Mouse (Mus musculus): ENCODE data around the gene Agrp.
A peak's percentile ranks its signal among the peaks of the same experiment; 100 is the strongest.

Agrp gene

GRCm38 (mm10) chr8:105623118-105623517, 14.1 kb downstream of the Agrp start:
- DNase-seq (ENCODE audit: low read depth in 1 of 2, low spot score in 2 of 2), result no peak

- DNase-seq (ENCODE audit: low read depth in 1 of 2, low spot score in 2 of 2), result peak; percentile 71 to 87
These were observed 14.7 kb downstream of the Agrp start for GRCm38 (mm10) chr8:105622421-105622920.

GRCm38 (mm10) chr8:105621841-105622240, 15.4 kb downstream of the Agrp start:
- DNase-seq (ENCODE audit: low read depth in 1 of 2, low spot score in 2 of 2), result no peak

GRCm38 (mm10) chr8:105620946-105621720, 16.1 kb downstream of the Agrp start:
- no peak for DNase-seq (ENCODE audit: low read depth in 1 of 2, low spot score in 2 of 2)

GRCm38 (mm10) chr8:105620211-105620610, 17.0 kb downstream of the Agrp start:
- no peak for DNase-seq (ENCODE audit: low read depth in 1 of 2, low spot score in 2 of 2)

- no peak for DNase-seq (ENCODE audit: low read depth in 1 of 2, low spot score in 2 of 2)
These were observed 18.2 kb downstream of the Agrp start for GRCm38 (mm10) chr8:105618892-105619591.

GRCm38 (mm10) chr8:105618279-105618634, 18.9 kb downstream of the Agrp start:
- no peak for DNase-seq (ENCODE audit: low read depth in 1 of 2, low spot score in 2 of 2)

- no peak for DNase-seq (ENCODE audit: low read depth in 1 of 2, low spot score in 2 of 2)
These were observed 19.5 kb downstream of the Agrp start for GRCm38 (mm10) chr8:105617451-105618278.

GRCm38 (mm10) chr8:105615942-105616341, 21.3 kb downstream of the Agrp start:
- no peak for DNase-seq (ENCODE audit: low read depth in 1 of 2, low spot score in 2 of 2)

- DNase-seq (ENCODE audit: low read depth in 1 of 2, low spot score in 2 of 2), result no peak
These were observed 23.2 kb downstream of the Agrp start for GRCm38 (mm10) chr8:105613830-105614511.

GRCm38 (mm10) chr8:105613037-105613436, 24.2 kb downstream of the Agrp start:
- no peak for DNase-seq (ENCODE audit: low read depth in 1 of 2, low spot score in 2 of 2)

GRCm38 (mm10) chr8:105611836-105612235, 25.4 kb downstream of the Agrp start:
- no peak for DNase-seq (ENCODE audit: low read depth in 1 of 2, low spot score in 2 of 2)

GRCm38 (mm10) chr8:105609771-105610170, 27.4 kb downstream of the Agrp start:
- no peak for DNase-seq (ENCODE audit: low read depth in 1 of 2, low spot score in 2 of 2)

GRCm38 (mm10) chr8:105609355-105609754, 27.8 kb downstream of the Agrp start:
- no peak for DNase-seq (ENCODE audit: low read depth in 1 of 2, low spot score in 2 of 2)

GRCm38 (mm10) chr8:105607684-105608083, 29.5 kb downstream of the Agrp start:
- DNase-seq (ENCODE audit: low read depth in 1 of 2, low spot score in 2 of 2), result peak in 1 of 2 experiments; percentile 47

- no peak for DNase-seq (ENCODE audit: low read depth in 1 of 2, low spot score in 2 of 2)
These were observed 30.1 kb downstream of the Agrp start for GRCm38 (mm10) chr8:105607062-105607461.

GRCm38 (mm10) chr8:105606189-105607023, 30.8 kb downstream of the Agrp start:
- no peak for DNase-seq (ENCODE audit: low read depth in 1 of 2, low spot score in 2 of 2)

GRCm38 (mm10) chr8:105605491-105606188, 31.6 kb downstream of the Agrp start:
- no peak for DNase-seq (ENCODE audit: low read depth in 1 of 2, low spot score in 2 of 2)

GRCm38 (mm10) chr8:105604804-105605381, 32.3 kb downstream of the Agrp start, which contains the start of gene Ripor1:
TSS of gene Ripor1 (plus strand) at chr8:105605255.
- DNase-seq (ENCODE audit: low read depth in 1 of 2, low spot score in 2 of 2), result peak in 1 of 2 experiments; percentile 33

Measured in monocyte, adult 2 months (primary cell).